Mouse (Mus musculus) Patski (cell line): Measurements from ENCODE around the gene Ube4b. TPM values are rescaled to one million over a fixed set of nuclear protein-coding genes. Genes with fewer than 3 reads are reported as not detected.

Experiments
- ATAC-seq: fragments of 100-300 bp; one replicate; pipeline ENCODE4 v1.8.0; 2021
- CTCF ChIA-PET: fragments of 350-600 bp; sonication (Branson Sonifier 250); formaldehyde crosslinking; loops from one replicate; lab custom pipeline; 2022; ENCODE audit warnings: inconsistent platforms; lab: Charles Lee
- POLR2A ChIA-PET: fragments of 350-600 bp; sonication (Branson Sonifier 250); formaldehyde crosslinking; loops from one replicate; lab custom pipeline; 2022; ENCODE audit warnings: antibody characterized with exemption, inconsistent platforms; lab: Charles Lee
- DNase-seq: peaks from one replicate; pipeline ENCODE4 v3.0.0-alpha.2; 2011; ENCODE audit warnings: low read depth, low spot score
- H3K27me3 ChIP-seq: fragments of 371-371 bp; one replicate; pipeline ENCODE4 v1.5.1; 2021
- CTCF ChIP-seq: fragments of 100-300 bp; IDR thresholded peaks from one replicate; pipeline ENCODE4 v1.5.1; 2021
- in situ Hi-C: fragments of 300-500 bp; cut with MboI; formaldehyde crosslinking; loops from 3 replicates; pipeline ENCODE4 v1.11.1; 2018; ENCODE audit warnings: low pct_unique_long_range_greater_than_20kb, mixed read lengths
- polyA plus RNA-seq: library from polyadenylated mRNA; unstranded; gene quantifications from one replicate; pipeline ENCODE4 v1.2.3, GENCODE M21; 2021

Gene Ube4b
- polyA plus RNA-seq, 1 experiment from 2014 or later = 63.9 TPM

DNA sequence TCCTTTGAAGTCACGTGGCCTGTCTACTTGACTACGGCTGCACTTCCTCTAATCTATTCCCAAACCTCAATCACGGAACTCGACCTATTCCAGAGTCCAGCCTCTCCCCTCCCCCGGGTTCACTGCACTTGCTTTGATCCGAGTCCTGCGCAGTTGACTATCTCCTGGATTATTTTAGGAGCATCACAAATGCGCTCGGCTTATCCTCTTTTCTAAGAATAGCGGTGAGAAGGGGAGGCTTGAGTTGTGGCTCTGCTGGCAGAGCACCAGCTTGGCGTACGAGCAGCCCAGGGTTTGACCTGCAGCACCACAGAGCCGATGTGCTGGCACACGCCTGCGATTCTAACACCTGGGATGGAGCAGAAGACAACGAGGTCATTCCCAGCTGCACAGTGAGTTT lies 102.8 kb downstream of the Ube4b start:
- ATAC-seq (no peak), DNase-seq (no peak)
- CTCF ChIA-PET = interaction anchor here (1.1 to 1.6 kb wide), 2 partner anchors 14 to 16 kb away, joined by 3 to 4 read pairs; partner anchors contain the start of gene Kif1b
- in situ Hi-C loops = no loop called here
- POLR2A ChIA-PET = no interaction called here
- H3K27me3 ChIP-seq = no peaks in the 10 kb centered on the region
- TF ChIP-seq CTCF = no peak

- ChIA-PET CTCF (interaction anchor here (1.6 kb wide), 1 partner anchor 15 kb away, joined by 4 read pairs; the partner anchor contains the start of gene Kif1b), POLR2A (no interaction called here)
- in situ Hi-C loops = no loop called here
- no peaks in the 10 kb centered on the region for H3K27me3 ChIP-seq
- ATAC-seq = no peak
- TF ChIP-seq CTCF = no peak
- no peak for DNase-seq
Measured at GRCm38 (mm10) chr4:149322718-149323117, 103.8 kb downstream of the Ube4b start.

DNA sequence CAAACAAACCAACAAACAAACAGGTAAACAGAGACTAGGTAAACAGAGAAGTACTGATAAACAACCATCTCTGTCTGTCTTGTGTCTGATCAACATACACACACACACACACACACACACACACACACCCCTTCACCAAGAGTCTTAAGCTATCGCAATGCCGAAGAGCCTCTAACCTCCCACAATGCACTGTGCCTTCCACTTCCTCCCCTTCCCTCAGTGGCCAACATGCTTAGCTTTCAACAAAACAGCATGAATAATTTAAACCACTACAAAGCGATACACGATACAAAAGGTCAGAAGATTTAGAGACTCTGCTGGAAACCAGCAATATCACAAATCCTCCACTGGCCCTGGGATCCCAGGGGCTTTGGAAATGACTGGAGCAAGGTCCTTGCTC lies 104.3 kb downstream of the Ube4b start:
- ATAC-seq (no peak), DNase-seq (no peak)
- in situ Hi-C loops = no loop called here
- TF ChIP-seq CTCF = no peak
- ChIA-PET CTCF (no interaction called here), POLR2A (no interaction called here)
- no peaks in the 10 kb centered on the region for H3K27me3 ChIP-seq

DNA sequence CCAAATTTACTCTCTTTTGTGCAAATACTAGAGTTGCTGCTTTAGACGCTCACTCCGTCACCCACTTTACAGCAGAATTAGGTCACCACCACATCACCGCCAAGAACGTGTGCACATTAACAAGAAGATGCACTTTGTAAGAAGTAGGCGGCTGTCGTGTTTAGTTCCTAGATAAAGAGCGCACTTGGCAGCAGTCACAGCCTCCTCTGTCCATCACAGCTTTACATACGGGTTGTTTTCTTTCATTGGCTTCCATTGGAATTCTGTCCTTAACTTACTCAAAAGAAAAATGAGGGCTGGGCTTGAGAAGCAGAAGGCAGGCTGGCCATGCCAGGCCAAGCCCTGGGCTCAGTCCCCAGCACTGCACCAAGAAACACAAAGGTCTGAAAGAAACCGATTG lies 107.5 kb downstream of the Ube4b start:
- DNase-seq (no peak), ATAC-seq (no peak)
- TF ChIP-seq CTCF = no peak
- in situ Hi-C loops = no loop called here
- POLR2A ChIA-PET = no interaction called here
- CTCF ChIA-PET = interaction anchor here (1.6 kb wide), 1 partner anchor 11 kb away, joined by 7 read pairs; the partner anchor contains the start of gene Kif1b
- no peaks in the 10 kb centered on the region for H3K27me3 ChIP-seq

DNA sequence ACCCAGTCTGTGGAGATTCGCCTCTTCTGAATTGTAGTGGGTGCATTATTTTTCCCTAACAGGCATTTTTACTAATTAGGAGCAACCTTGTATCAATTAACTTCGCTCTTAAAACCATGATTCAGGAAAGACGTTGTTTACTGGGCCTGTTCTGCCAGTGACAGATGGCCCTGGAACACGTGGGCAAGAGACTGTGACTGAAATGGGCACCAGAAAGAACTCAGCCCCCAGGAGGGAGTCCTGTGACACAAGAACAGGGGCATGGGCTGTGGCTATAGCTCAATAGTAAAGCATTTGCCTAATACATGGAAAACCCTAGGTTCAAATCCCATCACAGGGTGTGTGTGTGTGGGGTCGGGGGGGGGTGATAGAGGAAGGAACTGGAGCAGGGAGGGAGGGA lies 109.2 kb downstream of the Ube4b start:
- TF ChIP-seq CTCF = no peak

GRCm38 (mm10) chr4:149314275-149314837 lies 112.2 kb downstream of the Ube4b start:
- ChIA-PET POLR2A (no interaction called here), CTCF (no interaction called here)
- no peaks in the 10 kb centered on the region for H3K27me3 ChIP-seq
- TF ChIP-seq CTCF = no peak
- in situ Hi-C loops = no loop called here
- DNase-seq (no peak), ATAC-seq (no peak)

More for the DNA sequence above, 109.2 kb downstream of the Ube4b start:
- POLR2A ChIA-PET = no interaction called here
- no peaks in the 10 kb centered on the region for H3K27me3 ChIP-seq
- ATAC-seq (no peak), DNase-seq (no peak)
- CTCF ChIA-PET = no interaction called here
- in situ Hi-C loops = no loop called here

GRCm38 (mm10) chr4:149313558-149314253 lies 112.8 kb downstream of the Ube4b start:
- DNase-seq = no peak
- TF ChIP-seq CTCF = no peak
- in situ Hi-C loops = no loop called here
- CTCF ChIA-PET = no interaction called here
- no peaks in the 10 kb centered on the region for H3K27me3 ChIP-seq
- no peak for ATAC-seq
- POLR2A ChIA-PET = no interaction called here

GRCm38 (mm10) chr4:149311996-149312395 lies 114.6 kb downstream of the Ube4b start:
- POLR2A ChIA-PET = no interaction called here
- DNase-seq = no peak
- H3K27me3 ChIP-seq = no peaks in the 10 kb centered on the region
- ATAC-seq = no peak
- CTCF ChIA-PET = no interaction called here
- in situ Hi-C loops = no loop called here
- TF ChIP-seq CTCF = no peak

GRCm38 (mm10) chr4:149308491-149308820 lies 118.1 kb downstream of the Ube4b start:
- POLR2A ChIA-PET = interaction anchor here (0.6 to 0.7 kb wide), 2 partner anchors 58 to 126 kb away, joined by 3 read pairs; no protein-coding TSS in a partner anchor

GRCm38 (mm10) chr4:149307596-149308490 lies 118.7 kb downstream of the Ube4b start, which contains the start of gene Kif1b:
Gene Kif1b (minus strand): TSS chr4:149307693.
- no peaks in the 10 kb centered on the region for H3K27me3 ChIP-seq
- CTCF ChIA-PET = interaction anchor here (0.6 to 2.1 kb wide), 18 partner anchors 12 to 163 kb away, joined by 3 to 9 read pairs (median 4); no protein-coding TSS in a partner anchor
- ATAC-seq = peak; percentile 92
- peak; percentile 99 for TF ChIP-seq CTCF
- DNase-seq = peak; percentile 77
- in situ Hi-C loops = no loop called here
- POLR2A ChIA-PET = interaction anchor here (0.6 to 1.7 kb wide), 3 partner anchors 53 to 126 kb away, joined by 3 to 4 read pairs (median 3); no protein-coding TSS in a partner anchor

More at GRCm38 (mm10) chr4:149308491-149308820, 118.1 kb downstream of the Ube4b start:
- DNase-seq (no peak), ATAC-seq (no peak)
- in situ Hi-C loops = no loop called here
- no peaks in the 10 kb centered on the region for H3K27me3 ChIP-seq
- CTCF ChIA-PET = interaction anchor here (0.8 to 2.1 kb wide), 16 partner anchors 11 to 164 kb away, joined by 3 to 9 read pairs (median 4); no protein-coding TSS in a partner anchor
- no peak for TF ChIP-seq CTCF
